Mouse (Mus musculus) kidney, postnatal 25 days (tissue): ENCODE measurements around the gene Syngap1.
"Not testable (repeated sequence)": the region's sequence is repeated elsewhere in the genome, so short reads cannot be mapped to it uniquely, and the experiment has no call there.

Source experiments
- DNase-seq, 2 experiments: peaks; one replicate each; pipeline ENCODE4 v3.0.0; 2021; ENCODE audit warnings: mixed read lengths in 2 of 2

Syngap1 gene

DNA sequence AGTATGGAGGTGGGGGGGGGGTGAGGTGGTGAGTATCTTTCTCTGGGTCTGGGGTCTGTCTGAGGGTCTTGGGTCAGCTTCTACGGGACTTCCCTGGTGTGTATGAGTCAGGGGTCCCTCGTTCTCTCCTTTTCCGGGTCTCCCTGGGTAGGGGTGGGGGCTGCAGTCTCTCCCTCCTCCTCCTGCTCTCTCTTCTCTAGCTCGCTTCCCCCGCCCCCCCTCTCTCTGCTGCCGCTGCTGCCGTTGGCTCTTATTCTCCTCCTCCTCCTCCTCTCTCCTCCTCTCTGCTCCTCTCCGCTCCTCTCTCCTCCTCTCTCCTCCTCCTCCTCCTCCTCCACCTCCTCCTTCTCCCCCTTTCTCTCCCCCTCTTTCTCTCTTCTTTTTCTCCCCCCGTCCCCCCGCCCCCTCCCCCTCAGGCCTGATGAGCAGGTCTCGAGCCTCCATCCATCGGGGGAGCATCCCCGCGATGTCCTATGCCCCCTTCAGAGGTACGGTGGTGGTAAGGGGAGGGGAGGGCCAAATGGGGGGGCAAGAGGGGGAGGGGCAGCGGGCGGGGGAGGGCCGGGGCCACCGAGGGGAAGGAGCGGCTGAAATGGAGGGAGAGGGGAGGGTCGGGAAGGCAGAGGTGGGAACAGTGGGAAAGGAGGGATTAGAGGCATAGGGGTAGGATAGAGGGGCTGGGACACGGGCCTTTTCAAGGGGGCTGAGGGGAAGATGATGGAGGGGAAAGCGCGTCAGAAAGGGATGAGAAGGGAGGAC lies at the start of gene Syngap1:
Gene Syngap1, plus strand, starts transcription at position 223 of the 759 bp plus-strand sequence.
- DNase-seq = peak; percentile 52 to 56

DNA sequence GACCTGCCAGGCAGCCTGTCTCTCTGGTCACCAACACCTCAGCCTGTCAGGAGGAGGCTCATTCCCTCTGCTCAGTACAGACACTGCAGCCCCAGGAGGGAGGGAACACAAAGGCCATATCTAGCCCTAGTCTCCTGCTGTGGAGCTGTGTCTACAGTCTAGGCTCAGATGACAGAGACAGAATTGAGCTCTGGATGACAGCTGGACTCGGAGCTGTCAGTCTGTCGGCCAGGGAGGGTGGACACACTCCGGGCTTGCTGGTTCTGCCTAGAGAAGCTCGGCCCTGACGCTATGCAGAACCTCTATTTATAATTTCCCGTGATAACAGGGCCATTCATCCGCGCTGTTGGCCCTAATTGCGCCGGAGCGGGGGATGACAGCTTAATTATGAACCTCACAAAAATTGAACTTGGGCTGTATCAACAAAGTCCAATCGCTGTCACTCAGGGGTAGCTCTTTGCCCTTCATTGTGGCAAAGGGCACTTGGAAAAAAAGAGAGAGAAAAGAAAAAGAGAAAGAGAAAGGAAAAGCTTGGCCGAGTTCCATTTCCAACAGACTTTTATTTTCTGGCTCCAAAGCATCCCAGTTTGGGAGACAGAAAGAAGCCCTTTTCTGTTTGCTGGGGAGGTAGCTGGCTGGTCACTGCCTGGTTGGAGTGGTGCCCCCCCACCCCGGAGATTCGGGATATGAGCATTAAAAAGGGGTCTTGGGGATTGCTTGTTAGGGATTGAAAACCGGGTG lies 48.2 kb upstream of the Syngap1 start:
- DNase-seq = peak in 1 of 2 experiments; percentile 45

DNA sequence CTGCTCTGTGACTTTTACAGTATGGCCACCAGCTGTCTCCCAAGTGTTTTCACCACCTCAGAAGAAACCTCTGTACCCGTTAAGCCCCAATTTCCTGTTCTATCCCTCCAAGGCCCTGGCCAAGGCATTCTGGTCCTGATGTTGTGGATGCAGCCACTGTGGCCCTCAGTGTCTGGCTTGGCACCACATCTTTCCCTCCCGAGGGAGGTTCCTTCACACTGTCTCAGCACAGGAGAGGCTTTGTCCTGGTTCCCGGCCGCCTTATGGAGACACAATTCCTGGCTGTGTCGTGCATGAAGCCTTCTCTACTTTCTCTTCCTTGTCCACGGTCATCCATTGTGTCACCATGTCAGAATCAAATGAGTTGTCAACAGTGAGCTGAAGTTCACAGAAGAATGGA lies 47.6 kb upstream of the Syngap1 start:
- DNase-seq = no peak

DNA sequence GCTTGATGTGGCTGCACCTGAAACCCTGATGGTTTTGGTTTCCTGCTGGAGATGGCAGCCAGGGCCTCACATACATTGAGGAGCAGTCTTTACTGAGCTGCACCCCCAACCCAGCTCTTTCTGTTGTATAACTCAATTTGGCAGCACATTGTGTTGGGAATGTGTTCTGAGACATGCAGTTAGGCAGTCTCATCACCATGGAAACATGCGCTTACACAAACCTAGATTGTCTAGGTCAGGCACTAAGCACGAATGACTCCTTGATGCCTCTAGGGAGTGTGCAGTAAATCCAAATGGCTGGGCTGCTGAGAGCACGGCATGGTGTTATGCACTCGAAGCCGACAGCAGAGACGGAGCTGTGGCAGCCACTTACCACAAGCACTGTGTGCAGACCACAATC lies 46.7 kb upstream of the Syngap1 start:
- DNase-seq = no peak

DNA sequence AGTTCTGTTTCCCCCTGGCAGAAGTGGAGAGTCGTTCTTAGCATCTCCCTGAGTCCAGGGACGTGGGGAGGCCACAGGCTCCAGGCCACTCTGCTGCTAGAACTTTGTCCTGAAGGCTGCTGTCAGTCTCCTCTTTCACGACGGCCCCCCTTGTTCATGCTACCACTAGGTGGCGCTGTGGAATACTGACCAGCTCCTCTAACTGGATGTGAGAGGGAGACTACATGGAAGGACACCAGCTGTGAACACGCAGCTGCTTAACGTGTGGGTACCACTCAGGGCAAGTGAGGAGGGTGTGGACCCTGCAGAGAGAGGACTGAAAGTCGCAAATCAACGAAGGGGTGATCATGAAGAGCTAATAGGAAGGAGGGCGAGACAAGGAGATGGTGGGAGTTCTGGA lies 45.5 kb upstream of the Syngap1 start:
- DNase-seq = peak; percentile 80 to 86

DNA sequence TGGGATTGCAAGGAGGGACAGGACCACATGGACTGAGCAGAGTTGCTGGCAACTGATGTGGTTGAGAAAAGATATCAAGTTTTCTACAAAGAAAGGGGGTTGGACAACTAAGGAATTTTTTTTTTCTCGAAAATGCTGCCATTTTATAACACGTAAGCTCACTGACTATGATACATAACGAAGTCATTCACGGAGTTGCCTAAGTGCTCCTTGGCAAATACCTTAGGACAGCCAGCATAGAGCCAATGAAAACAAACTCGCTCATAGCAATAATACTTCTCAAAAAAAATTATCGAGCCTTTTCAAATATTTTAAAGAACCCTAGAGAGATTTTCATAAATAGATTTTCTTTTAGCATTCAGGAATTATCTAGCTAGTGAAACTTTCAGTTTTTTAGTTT lies 40.1 kb upstream of the Syngap1 start:
- DNase-seq = no peak

DNA sequence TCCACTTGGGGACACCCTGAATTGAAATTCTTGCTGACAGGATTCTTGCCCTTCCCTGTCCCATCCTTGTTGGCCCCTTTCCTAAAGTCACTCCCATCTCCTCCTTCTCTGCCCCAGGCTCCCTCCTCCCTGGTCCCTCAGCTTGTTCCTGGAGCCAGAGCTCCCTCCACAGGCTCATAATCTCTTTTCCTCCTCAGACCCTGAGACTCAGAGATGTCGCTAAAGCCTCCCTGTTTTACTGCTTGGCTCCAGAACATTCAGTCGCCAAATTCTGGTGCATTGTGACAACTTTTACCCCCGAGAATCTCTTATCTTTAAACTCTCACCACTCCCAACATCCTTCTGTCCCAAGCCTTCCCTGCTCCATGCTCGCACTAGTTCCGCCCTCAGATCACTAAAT lies 36.7 kb upstream of the Syngap1 start:
- DNase-seq = no peak

DNA sequence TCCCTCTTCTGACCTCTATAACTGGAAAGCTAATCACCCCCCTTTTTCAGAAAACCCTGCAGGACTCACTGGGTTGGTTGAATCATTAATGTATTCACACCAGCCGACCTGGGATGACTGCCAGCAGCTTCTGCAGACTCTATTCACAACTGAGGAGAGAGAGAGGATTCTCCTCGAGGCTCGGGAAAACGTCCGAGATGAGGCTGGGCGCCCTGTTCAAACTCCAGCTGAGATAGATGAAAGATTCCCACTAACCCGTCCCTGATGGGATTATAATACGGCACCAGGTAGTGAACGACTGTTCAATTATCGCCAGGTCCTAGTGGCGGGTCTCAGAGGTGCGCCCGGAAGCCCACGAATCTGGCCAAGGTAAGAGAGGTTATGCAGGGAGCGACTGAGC lies 33.5 kb upstream of the Syngap1 start:
- DNase-seq = peak; percentile 61 to 70

DNA sequence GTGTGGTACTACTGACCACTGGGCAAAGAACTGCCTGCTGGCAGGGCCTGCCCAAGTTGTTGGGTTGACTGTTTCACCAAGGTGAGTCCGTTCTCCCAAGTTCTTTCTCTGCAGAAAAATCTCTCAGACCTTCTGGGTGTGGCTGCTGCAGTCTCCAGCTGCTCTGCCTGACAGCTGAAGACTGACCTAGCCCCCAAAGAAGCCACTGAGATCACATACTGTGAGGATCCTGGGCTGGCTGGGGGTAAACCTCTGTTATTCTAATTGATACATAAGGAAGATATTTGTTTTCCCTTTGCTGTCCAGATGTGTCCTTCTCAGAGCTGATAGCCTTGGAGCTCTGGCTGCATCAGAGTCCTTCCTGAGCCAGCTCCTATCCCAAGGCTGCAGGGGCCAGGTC lies 25.8 kb upstream of the Syngap1 start:
- DNase-seq = no peak

DNA sequence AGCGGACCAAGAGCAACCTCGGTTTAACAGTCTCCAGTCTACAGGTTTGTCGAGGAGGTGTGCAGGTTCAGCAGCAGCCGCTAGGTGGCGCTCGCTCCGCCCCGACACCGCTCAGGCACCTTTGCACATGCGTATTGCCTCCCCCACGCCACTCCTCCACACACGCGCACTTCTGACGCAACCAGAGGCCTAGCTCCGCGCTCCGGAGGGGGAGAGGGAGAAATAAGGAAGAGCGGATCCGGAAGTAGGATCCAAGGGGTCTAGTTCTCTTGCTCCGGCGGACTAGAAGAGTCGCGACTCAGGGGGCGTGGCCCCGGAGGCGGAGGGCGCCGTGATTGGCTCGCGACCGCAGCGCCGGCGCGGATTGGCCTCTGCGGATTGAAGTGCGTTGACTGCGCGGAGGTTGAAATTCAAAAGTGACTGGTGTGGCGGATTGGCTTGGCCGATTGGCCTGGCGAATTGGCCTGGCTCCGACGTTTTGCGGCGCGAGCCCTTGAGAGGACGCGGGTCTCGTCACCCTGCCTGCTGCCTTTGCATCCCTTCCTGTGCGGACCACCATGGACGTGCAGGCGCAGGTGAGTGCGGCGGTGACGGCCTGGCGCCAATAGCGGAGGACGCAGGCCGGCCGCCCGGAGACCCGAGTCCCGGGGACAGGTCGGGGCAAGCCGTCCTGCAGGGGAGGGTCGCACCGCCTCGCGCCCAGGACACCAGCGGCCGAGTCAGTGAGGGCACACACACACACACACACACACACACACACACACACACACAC lies 24.2 kb upstream of the Syngap1 start, which contains the start of gene Kifc5b:
Gene Kifc5b, plus strand, starts transcription at position 381 of the 772 bp plus-strand sequence.
- DNase-seq = peak; percentile 99

DNA sequence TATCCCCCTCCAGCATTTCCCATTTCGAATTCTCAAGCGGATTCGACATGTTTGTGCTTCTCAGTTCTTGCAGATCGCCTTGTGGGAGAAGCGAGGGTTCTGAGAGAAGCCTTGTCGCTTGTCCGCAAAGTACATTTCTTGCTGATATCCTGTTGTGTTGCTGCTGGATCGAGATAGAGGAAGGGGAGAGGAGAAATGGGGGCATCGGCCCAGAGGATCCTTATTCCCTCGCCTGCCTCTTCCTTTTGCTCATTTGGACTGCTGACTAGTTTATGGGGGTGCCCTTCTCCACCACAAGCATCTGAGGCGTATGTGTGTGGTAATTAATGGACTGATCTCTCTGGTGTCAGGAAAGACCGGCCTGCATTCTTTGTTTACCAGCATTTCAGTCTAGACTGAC lies 23.5 kb upstream of the Syngap1 start:
- DNase-seq = not testable (repeated sequence)

DNA sequence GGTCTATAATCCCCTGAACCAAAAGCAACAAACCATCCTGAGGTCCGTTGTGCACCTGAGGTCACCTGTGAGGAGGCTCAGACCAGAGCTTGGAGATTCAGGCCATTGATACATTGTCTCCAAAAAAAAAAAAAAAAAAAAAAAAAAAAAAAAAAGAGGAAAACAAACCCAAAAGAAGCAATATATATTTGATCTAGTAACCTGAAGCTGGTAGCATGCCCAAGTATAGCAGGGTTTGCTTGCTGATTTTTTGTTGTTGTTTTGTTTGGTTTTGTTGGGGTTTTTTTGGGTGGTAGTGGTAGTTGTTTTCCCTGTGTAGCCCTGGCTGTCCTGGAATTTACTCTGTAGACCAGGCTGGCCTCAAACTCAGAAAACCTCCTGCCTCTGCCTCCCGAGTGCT lies 22.7 kb upstream of the Syngap1 start:
- DNase-seq = no peak

DNA sequence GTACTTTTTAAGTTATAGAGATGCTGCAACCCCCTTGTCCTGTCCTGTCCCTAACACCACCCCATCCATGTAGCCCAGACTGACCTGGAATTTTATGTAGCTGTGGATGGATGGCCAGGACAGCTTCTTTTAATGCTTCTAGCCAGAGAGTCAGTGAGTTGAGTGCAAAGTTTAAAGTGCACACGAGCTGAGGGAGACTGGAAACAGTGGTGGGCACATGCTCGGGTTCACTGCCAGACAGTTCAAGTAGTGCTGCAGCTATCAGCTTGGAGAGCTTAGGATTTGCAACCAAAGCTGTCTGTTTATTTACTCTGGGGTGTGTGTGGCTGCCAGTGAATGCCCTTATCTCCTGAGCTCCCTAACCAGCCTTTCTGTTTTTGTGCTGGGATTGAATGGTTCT lies 21.5 kb upstream of the Syngap1 start:
- peak; percentile 31 to 79 for DNase-seq

DNA sequence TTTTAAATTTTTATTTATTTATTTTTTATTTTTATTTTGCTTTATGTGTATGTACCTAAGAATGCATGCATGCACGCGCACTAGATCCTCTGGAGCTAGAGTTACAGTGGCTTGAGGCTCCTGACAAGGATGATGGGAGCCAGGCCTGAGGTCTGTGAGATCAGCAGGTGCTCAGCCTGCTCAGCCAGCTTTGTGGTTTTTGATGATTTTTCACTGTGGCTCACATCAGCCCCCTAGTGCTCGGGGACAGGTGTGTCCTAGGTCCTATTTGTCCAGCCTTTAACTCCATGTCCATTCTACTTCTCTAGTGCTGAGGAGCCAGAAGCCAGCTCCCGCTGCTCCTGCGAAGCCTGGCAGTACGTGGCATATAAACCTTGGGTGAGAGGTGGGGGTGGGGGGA lies 18.7 kb upstream of the Syngap1 start:
- not testable (repeated sequence) for DNase-seq

DNA sequence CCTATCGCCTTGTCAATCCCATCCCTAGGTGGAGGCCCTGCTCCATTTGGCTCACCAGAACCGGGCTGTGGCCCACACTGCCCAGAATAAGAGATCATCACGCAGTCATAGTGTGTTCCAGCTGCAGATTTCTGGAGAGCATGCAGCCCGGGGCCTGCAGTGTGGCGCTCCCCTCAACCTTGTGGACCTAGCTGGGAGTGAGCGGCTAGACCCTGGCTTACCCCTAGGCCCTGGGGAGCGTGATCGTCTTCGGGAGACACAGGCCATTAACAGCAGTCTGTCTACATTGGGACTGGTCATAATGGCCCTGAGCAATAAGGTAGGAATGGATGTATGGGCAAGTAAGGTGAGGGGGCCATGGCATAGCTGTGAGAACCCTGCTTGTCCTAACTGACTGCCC lies 15.6 kb upstream of the Syngap1 start:
- not testable (repeated sequence) for DNase-seq

DNA sequence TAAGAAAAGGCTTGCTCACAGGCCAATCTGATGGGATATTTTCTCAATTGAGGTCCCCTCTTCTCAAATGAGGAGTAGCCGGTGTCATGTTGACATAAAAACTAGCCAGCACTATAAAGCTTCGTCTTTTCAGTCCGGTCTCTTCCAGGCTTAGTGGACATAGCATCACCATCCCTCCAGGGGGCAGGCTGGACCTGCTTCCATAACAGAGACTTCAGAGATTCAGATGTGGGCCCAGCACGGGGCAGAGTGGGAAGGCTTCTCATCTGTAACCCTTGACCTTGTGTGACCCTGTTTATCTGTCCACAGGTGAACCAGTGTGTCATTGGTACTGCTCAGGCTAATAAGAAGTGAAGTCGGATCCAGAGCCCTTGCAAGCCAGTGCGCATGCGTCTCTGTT lies 9.3 kb upstream of the Syngap1 start:
- peak; percentile 67 to 80 for DNase-seq

DNA sequence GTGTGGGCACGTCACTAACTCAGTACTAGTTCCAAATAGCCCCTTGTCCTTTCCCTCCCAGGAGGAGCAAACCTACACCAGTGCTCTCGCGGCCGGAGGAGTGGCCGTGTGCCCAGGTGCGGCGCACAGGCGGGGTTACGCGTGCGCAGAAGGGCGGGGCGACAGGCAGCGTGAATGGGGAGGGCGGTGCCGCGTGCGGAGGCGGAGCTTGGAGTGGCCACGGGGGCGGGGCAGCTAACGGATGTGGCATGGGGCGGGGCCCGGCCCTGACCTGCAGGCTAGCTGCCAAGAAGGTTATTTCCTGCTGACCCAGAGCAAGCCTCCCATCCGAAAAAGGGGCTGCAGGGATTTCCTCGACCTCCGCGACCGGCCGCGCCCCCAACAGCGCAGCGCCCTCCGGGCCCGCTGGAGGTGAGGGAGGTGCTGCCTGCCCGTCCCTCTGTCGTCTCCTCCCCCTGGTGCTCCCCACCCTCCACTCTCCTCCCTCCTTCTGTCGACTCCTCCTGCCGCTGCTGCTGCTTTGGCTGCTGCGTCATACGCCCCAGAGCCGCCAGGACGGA lies 8.1 kb upstream of the Syngap1 start, which contains the start of gene Phf1:
Gene Phf1, plus strand, starts transcription at position 214 of the 560 bp plus-strand sequence.
- DNase-seq = peak; percentile 98 to 99

DNA sequence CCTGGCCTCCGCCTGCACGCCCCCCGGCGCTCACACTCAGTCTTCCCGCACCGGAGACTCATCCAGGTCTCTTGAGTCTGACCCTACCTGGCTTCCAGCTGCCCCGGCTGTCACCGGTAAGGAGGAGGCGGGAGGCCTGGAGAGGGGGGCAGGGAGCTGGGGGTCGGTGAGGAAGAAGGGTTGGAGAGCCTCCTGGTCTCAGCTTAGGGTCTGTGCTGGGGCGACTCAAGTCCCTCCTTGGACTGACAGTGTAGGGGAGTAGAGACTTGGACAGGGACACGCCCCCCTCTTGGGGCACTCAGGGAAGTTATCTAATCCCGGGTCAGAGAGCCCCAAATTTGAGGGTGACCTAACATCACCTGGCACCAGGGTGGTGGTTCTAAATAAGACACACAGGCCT lies 7.6 kb upstream of the Syngap1 start:
- no peak for DNase-seq

DNA sequence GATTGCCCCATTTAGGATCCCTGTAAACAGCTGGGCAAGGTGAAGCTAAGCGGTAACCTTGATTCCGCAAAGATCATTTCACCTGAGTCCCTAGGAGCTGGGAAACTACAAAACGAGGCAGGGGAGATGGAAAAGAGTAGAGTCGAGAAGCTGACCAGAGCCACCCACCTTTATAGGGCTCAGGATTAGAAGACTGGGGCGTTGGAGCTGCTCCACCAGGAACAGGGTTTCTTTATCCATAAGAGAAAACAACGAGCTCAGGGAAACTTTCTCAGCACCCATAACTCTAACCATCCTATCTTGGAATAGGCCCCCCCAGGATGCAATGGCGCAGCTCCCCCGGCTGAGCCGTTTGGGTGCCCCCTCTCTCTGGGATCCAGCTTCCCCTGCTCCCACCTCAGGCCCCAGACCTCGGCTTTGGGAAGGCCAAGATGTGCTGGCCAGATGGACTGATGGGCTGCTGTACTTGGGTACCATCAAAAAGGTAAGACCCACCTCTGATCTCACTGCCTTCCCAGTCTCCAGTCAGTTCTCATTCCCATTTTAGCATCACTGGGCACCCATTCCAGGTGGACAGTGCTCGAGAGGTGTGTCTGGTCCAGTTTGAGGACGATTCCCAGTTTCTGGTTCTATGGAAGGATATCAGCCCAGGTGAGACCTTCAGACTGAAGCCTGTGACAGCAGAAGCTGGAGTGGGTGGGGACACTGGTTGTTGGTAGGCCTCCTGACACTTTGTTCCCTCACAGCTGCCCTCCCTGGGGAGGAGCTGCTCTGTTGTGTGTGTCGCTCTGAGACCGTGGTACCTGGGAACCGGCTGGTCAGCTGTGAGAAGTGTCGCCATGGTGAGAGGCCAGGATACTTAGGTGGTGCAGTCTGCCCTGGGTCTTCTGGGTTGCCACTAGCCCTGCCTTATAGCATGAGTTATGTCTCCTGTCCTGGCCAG lies 6.9 kb upstream of the Syngap1 start:
- DNase-seq = peak in 1 of 2 experiments; percentile 33

DNA sequence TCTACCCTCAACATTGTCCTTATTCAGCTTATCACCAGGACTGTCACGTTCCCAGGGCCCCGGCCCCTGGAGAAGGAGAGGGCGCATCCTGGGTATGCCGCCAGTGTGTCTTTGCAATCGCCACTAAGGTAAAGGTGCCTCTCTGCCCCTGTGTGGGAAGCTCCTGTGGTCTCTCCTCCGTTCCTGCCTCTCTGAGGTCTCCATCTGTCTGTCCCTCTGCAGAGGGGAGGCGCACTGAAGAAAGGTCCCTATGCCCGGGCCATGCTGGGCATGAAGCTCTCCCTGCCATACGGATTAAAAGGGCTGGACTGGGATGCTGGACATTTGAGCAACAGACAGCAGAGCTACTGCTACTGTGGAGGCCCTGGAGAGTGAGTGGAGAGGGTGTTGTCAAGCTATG lies 6.0 kb upstream of the Syngap1 start:
- DNase-seq = peak in 1 of 2 experiments; percentile 29

DNA sequence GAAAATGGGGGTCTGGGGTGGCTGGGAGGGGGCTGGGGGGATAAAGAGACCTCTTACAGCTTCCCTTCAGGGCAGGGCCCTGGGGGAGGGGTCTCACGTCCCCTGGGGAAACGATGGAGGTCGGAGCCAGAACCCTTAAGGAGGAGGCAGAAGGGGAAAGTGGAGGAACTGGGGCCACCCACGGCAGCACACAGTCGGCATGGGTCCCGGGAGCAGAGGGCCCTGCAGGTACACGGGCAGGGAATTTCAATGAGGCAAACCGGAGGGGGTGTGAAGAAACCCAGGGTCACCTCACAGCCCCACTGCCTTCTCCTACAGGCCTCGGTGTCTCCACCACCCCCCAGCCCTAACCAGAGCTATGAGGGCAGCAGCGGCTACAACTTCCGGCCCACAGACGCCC lies 4.6 kb upstream of the Syngap1 start:
- DNase-seq = peak in 1 of 2 experiments; percentile 32
